Mouse (Mus musculus) liver, embryonic 11.5 days (tissue): ENCODE measurements around the gene Slc45a3. TPM values are rescaled to one million over a fixed set of nuclear protein-coding genes. Genes with fewer than 3 reads are reported as not detected.

Experiments
- ATAC-seq: fragments of 200-750 bp; cut with Nextera tagmentation; replicated peaks from 2 replicates; pipeline ENCODE4 v1.8.0; 2017; ENCODE audit warnings: moderate number of reproducible peaks, mild to moderate bottlenecking, moderate TSS enrichment, moderate library complexity; ENCODE audit not compliant: low FRiP score
- DNase-seq: peaks from one replicate; pipeline ENCODE4 v3.0.0-alpha.2; 2017; ENCODE audit warnings: low spot score
- H3K27ac ChIP-seq: fragments of 300-500 bp; sonication (generic); 2 replicates; pipeline ENCODE4 v1.5.1; 2014; ENCODE audit warnings: mild to moderate bottlenecking, low read depth, low read length, control low read depth
- H3K27me3 ChIP-seq: fragments of 300-500 bp; sonication (generic); replicated peaks from 2 replicates; pipeline ENCODE4 v1.6.1; 2014; ENCODE audit warnings: low read length, mixed read lengths; ENCODE audit not compliant: control insufficient read depth, insufficient read depth
- H3K36me3 ChIP-seq: fragments of 300-500 bp; sonication (generic); 2 replicates; pipeline ENCODE4 v1.6.1; 2014; ENCODE audit warnings: mild to moderate bottlenecking, low read length, moderate library complexity, mixed read lengths; ENCODE audit not compliant: control insufficient read depth, insufficient read depth
- H3K4me1 ChIP-seq: fragments of 300-500 bp; sonication (generic); replicated peaks from 2 replicates; pipeline ENCODE4 v1.6.1; 2014; ENCODE audit warnings: low read length, mixed read lengths; ENCODE audit not compliant: control insufficient read depth, insufficient read depth
- H3K4me2 ChIP-seq: fragments of 300-500 bp; sonication (generic); 2 replicates; pipeline ENCODE4 v1.6.1; 2014; ENCODE audit warnings: mild to moderate bottlenecking, control low read depth, moderate library complexity
- H3K4me3 ChIP-seq: fragments of 300-500 bp; sonication (generic); 2 replicates; pipeline ENCODE4 v1.5.1; 2014; ENCODE audit warnings: low read depth, low read length, control low read depth
- H3K9ac ChIP-seq: fragments of 300-500 bp; sonication (generic); 2 replicates; pipeline ENCODE4 v1.6.1; 2014; ENCODE audit warnings: low read depth, low read length, control low read depth
- H3K9me3 ChIP-seq: fragments of 300-500 bp; sonication (generic); 2 replicates; pipeline ENCODE4 v1.6.1; 2016; ENCODE audit warnings: low read length, inconsistent platforms, mixed read lengths; ENCODE audit not compliant: control insufficient read depth
- WGBS: fragments of 180-500 bp; shearing (Covaris S2); extraction: QIAGEN DNeasy Blood & Tissue Kit; methylation state at CpG from one replicate; pipeline ENCODE4 v1.1.7; 2014; 5-methylcytosine and 5-hydroxymethylcytosine counted together
- polyA plus RNA-seq: library from polyadenylated mRNA; unstranded; fragments of >200 nt; fragmentation: Nextera tagmentation; extraction: Ambion mirVana; gene quantifications from 2 replicates; pipeline ENCODE4 v1.2.1, GENCODE M21; 2014

Slc45a3 gene
- polyA plus RNA-seq, 1 experiment from 2014 or later, result 3.8 TPM

- WGBS, result 50% methylated on average over 5 of the region's 5 CpGs
- no peak for DNase-seq
- H3K4me3 ChIP-seq, result no peak overlapping the region
Measured at GRCm38 (mm10) chr1:131970322-131970660, 7.5 kb downstream of the Slc45a3 start.

GRCm38 (mm10) chr1:131970661-131971520 lies 8.1 kb downstream of the Slc45a3 start:
- no peak for DNase-seq
- ATAC-seq, result no peak
- Histone ChIP-seq H3K9ac (no peak overlapping the region), H3K27ac (peak overlapping the region; percentile 41; the same call in 1 of the 2 replicates), H3K4me2 (peak overlapping the region; percentile 41), H3K4me3 (no peak overlapping the region), H3K27me3 (no peaks in the 10 kb centered on the region), H3K4me1 (peaks cover 36% of the 10 kb centered on the region), H3K36me3 (no peaks in the 10 kb centered on the region), H3K9me3 (no peaks in the 10 kb centered on the region)
- WGBS, result 9% methylated on average over 16 of the region's 16 CpGs

More at GRCm38 (mm10) chr1:131970322-131970660, 7.5 kb downstream of the Slc45a3 start:
- H3K4me1 ChIP-seq, result peaks cover 36% of the 10 kb centered on the region
- peak; percentile 5; the same call in 1 of the 2 replicates for ATAC-seq
- no peaks in the 10 kb centered on the region; the same call in 1 of the 2 replicates for H3K27me3 ChIP-seq
- H3K4me2 ChIP-seq, result peak overlapping the region; percentile 41
- H3K36me3 ChIP-seq, result no peaks in the 10 kb centered on the region
- no peaks in the 10 kb centered on the region for H3K9me3 ChIP-seq
- no peak overlapping the region for H3K9ac ChIP-seq
- H3K27ac ChIP-seq, result no peak overlapping the region

- peak overlapping the region; percentile 41 for H3K4me2 ChIP-seq
- ATAC-seq (0 out of 2 replicates have a peak, but pooled peaks have one; percentile 19), DNase-seq (no peak)
- no peak overlapping the region for H3K9ac ChIP-seq
- whole genome bisulfite sequencing, result 36% methylated on average over 15 of the region's 15 CpGs
- peak overlapping the region; percentile 41; the same call in 1 of the 2 replicates for H3K27ac ChIP-seq
- no peak overlapping the region for H3K4me3 ChIP-seq
- peaks cover 36% of the 10 kb centered on the region for H3K4me1 ChIP-seq
- H3K9me3 ChIP-seq, result no peaks in the 10 kb centered on the region
- H3K27me3 ChIP-seq, result no peaks in the 10 kb centered on the region
- H3K36me3 ChIP-seq, result no peaks in the 10 kb centered on the region
Measured at GRCm38 (mm10) chr1:131971771-131972497, 9.2 kb downstream of the Slc45a3 start.

- H3K27me3 ChIP-seq, result no peaks in the 10 kb centered on the region
- WGBS, result 41% methylated on average over 13 of the region's 13 CpGs
- H3K4me2 ChIP-seq, result peak overlapping the region; percentile 41
Measured at GRCm38 (mm10) chr1:131972498-131973334, 9.9 kb downstream of the Slc45a3 start.

GRCm38 (mm10) chr1:131973991-131974390 lies 11.2 kb downstream of the Slc45a3 start:
- Histone ChIP-seq H3K4me2 (no peak overlapping the region), H3K27ac (no peak overlapping the region), H3K36me3 (0 out of 2 replicates have a peak, but pooled peaks cover 2% of the 10 kb centered on the region), H3K9me3 (no peaks in the 10 kb centered on the region), H3K27me3 (no peaks in the 10 kb centered on the region), H3K4me3 (no peak overlapping the region), H3K9ac (no peak overlapping the region), H3K4me1 (peaks cover 36% of the 10 kb centered on the region)
- ATAC-seq (no peak), DNase-seq (no peak)
- 77% methylated on average over 6 of the region's 6 CpGs for WGBS

More at GRCm38 (mm10) chr1:131972498-131973334, 9.9 kb downstream of the Slc45a3 start:
- ATAC-seq (0 out of 2 replicates have a peak, but pooled peaks have one; percentile 6), DNase-seq (no peak)
- Histone ChIP-seq H3K36me3 (no peaks in the 10 kb centered on the region), H3K27ac (peak overlapping the region; percentile 28; the same call in 1 of the 2 replicates), H3K4me3 (no peak overlapping the region), H3K4me1 (peaks cover 36% of the 10 kb centered on the region), H3K9ac (no peak overlapping the region), H3K9me3 (no peaks in the 10 kb centered on the region)

GRCm38 (mm10) chr1:131976886-131977285 lies 14.1 kb downstream of the Slc45a3 start:
- Histone ChIP-seq H3K4me3 (no peak overlapping the region), H3K4me1 (peaks cover 18% of the 10 kb centered on the region), H3K9ac (no peak overlapping the region), H3K27me3 (no peaks in the 10 kb centered on the region), H3K4me2 (no peak overlapping the region), H3K27ac (no peak overlapping the region), H3K9me3 (no peaks in the 10 kb centered on the region), H3K36me3 (0 out of 2 replicates have a peak, but pooled peaks cover 2% of the 10 kb centered on the region)
- ATAC-seq (no peak), DNase-seq (no peak)
- WGBS, result 85% methylated on average over 5 of the region's 5 CpGs

GRCm38 (mm10) chr1:131980471-131980870 lies 17.7 kb downstream of the Slc45a3 start:
- ATAC-seq, result no peak
- H3K4me2 ChIP-seq, result no peak overlapping the region
- H3K27ac ChIP-seq, result no peak overlapping the region
- no peaks in the 10 kb centered on the region for H3K9me3 ChIP-seq
- peaks cover 2% of the 10 kb centered on the region; the same call in 1 of the 2 replicates for H3K4me1 ChIP-seq
- no peak overlapping the region for H3K9ac ChIP-seq
- 40% methylated on average over 2 of the region's 2 CpGs for WGBS
- no peak for DNase-seq
- 0 out of 2 replicates have a peak, but pooled peaks cover 2% of the 10 kb centered on the region for H3K36me3 ChIP-seq
- H3K27me3 ChIP-seq, result no peaks in the 10 kb centered on the region
- no peak overlapping the region for H3K4me3 ChIP-seq
